Mouse (Mus musculus): ENCODE data around the gene Snx14.
A peak's percentile ranks its signal among the peaks of the same experiment; 100 is the strongest.

The Snx14 gene

GRCm38 (mm10) chr9:88344424-88344823, 94.3 kb downstream of the Snx14 start:
- DNase-seq (ENCODE audit: low spot score), result no peak

GRCm38 (mm10) chr9:88342701-88343100, 96.1 kb downstream of the Snx14 start:
- DNase-seq (ENCODE audit: low spot score), result no peak

GRCm38 (mm10) chr9:88342241-88342640, 96.5 kb downstream of the Snx14 start:
- DNase-seq (ENCODE audit: low spot score), result no peak

GRCm38 (mm10) chr9:88340819-88341218, 97.9 kb downstream of the Snx14 start:
- DNase-seq (ENCODE audit: low spot score), result no peak

GRCm38 (mm10) chr9:88335839-88336238, 102.9 kb downstream of the Snx14 start:
- DNase-seq (ENCODE audit: low spot score), result no peak

GRCm38 (mm10) chr9:88332447-88332846, 106.3 kb downstream of the Snx14 start:
- no peak for DNase-seq (ENCODE audit: low spot score)

- DNase-seq (ENCODE audit: low spot score), result no peak
These were observed 108.4 kb downstream of the Snx14 start for GRCm38 (mm10) chr9:88330316-88330715.

GRCm38 (mm10) chr9:88329166-88329748, 109.5 kb downstream of the Snx14 start:
- no peak for DNase-seq (ENCODE audit: low spot score)

- DNase-seq (ENCODE audit: low spot score), result no peak
These were observed 110.1 kb downstream of the Snx14 start for GRCm38 (mm10) chr9:88328666-88329065.

- peak; percentile 69 for DNase-seq (ENCODE audit: low spot score)
These were observed 111.5 kb downstream of the Snx14 start, which contains the start of gene Nt5e for GRCm38 (mm10) chr9:88326930-88327901. Gene Nt5e (plus strand): TSS chr9:88327197.

Data from layer of hippocampus, adult 11-12 months (tissue).